Mouse (Mus musculus) ES-Bruce4 (cell line): Measurements from ENCODE around the gene Myo18b. TPM values are rescaled to one million over a fixed set of nuclear protein-coding genes. Genes with fewer than 3 reads are reported as not detected.

Source experiments
- H3K27ac ChIP-seq: 2 replicates; pipeline ENCODE4 v1.5.1; 2012; ENCODE audit warnings: low read length, inconsistent platforms; ENCODE audit not compliant: insufficient read depth
- H3K27me3 ChIP-seq: 2 replicates; pipeline ENCODE4 v1.6.1; 2012; ENCODE audit warnings: mild to moderate bottlenecking, low read length, inconsistent platforms; ENCODE audit not compliant: control insufficient read depth, poor library complexity, insufficient read depth, severe bottlenecking
- H3K36me3 ChIP-seq: 2 replicates; pipeline ENCODE4 v1.6.1; 2012; ENCODE audit warnings: inconsistent platforms, mild to moderate bottlenecking, low read length, moderate library complexity; ENCODE audit not compliant: control insufficient read depth, poor library complexity, insufficient read depth, severe bottlenecking
- H3K4me1 ChIP-seq: one replicate; pipeline ENCODE4 v1.8.1; 2011; ENCODE audit warnings: low read length; ENCODE audit not compliant: control insufficient read depth, insufficient read depth
- H3K4me3 ChIP-seq: 2 replicates; pipeline ENCODE4 v1.5.1; 2011; ENCODE audit warnings: low read depth, mild to moderate bottlenecking, low read length
- H3K9ac ChIP-seq: 2 replicates; pipeline ENCODE4 v1.6.1; 2012; ENCODE audit warnings: low read depth, mild to moderate bottlenecking, inconsistent platforms; ENCODE audit not compliant: poor library complexity, severe bottlenecking
- H3K9me3 ChIP-seq: replicated peaks from 2 replicates; pipeline ENCODE4 v1.6.1; 2012; ENCODE audit warnings: mild to moderate bottlenecking, low read length, inconsistent platforms; ENCODE audit not compliant: control insufficient read depth, poor library complexity, insufficient read depth, severe bottlenecking
- CTCF ChIP-seq: IDR thresholded peaks from one replicate; pipeline ENCODE4 v1.8.1; 2011; ENCODE audit warnings: low read depth, low read length
- EP300 ChIP-seq: IDR thresholded peaks from 2 replicates; pipeline ENCODE4 v1.6.1; 2011; ENCODE audit warnings: low read depth, low read length; ENCODE audit not compliant: insufficient read depth
- POLR2A ChIP-seq: IDR thresholded peaks from one replicate; pipeline ENCODE4 v1.8.1; 2011; ENCODE audit warnings: low read length; ENCODE audit not compliant: insufficient read depth
- polyA plus RNA-seq: library from polyadenylated mRNA; stranded (reverse); fragments of >200 nt; gene quantifications from 2 replicates; pipeline ENCODE4 v1.2.4, GENCODE M21; 2011; ENCODE audit warnings: low read depth; ENCODE audit not compliant: missing spikeins, insufficient read depth, insufficient read length

Gene Myo18b
- polyA plus RNA-seq, 1 experiment: 0.69 TPM

GRCm38 (mm10) chr5:112660924-112661431 lies 235.2 kb downstream of the Myo18b start:
- H3K27ac ChIP-seq: no peak overlapping the region
- no peaks in the 10 kb centered on the region for H3K36me3 ChIP-seq
- peak overlapping the region; percentile 44 for H3K4me3 ChIP-seq
- peak; percentile 32 for TF ChIP-seq CTCF
- TF ChIP-seq POLR2A: no peak
- no peaks in the 10 kb centered on the region for H3K9me3 ChIP-seq
- no peak overlapping the region for H3K9ac ChIP-seq
- H3K27me3 ChIP-seq: no peaks in the 10 kb centered on the region
- no peaks in the 10 kb centered on the region for H3K4me1 ChIP-seq

- no peaks in the 10 kb centered on the region for H3K4me1 ChIP-seq
- H3K27ac ChIP-seq: no peak overlapping the region
- H3K36me3 ChIP-seq: no peaks in the 10 kb centered on the region
- H3K9ac ChIP-seq: no peak overlapping the region
- no peak overlapping the region for H3K4me3 ChIP-seq
- no peaks in the 10 kb centered on the region for H3K9me3 ChIP-seq
- H3K27me3 ChIP-seq: no peaks in the 10 kb centered on the region
- TF ChIP-seq POLR2A (no peak), CTCF (no peak), EP300 (no peak)
Observed at GRCm38 (mm10) chr5:112659295-112659694, 236.9 kb downstream of the Myo18b start.

- H3K9ac ChIP-seq: no peak overlapping the region
- H3K4me1 ChIP-seq: no peaks in the 10 kb centered on the region
- H3K36me3 ChIP-seq: no peaks in the 10 kb centered on the region
- no peaks in the 10 kb centered on the region for H3K9me3 ChIP-seq
- no peaks in the 10 kb centered on the region for H3K27me3 ChIP-seq
- H3K27ac ChIP-seq: no peak overlapping the region
- H3K4me3 ChIP-seq: no peak overlapping the region
- TF ChIP-seq CTCF (no peak), EP300 (no peak), POLR2A (no peak)
Observed at GRCm38 (mm10) chr5:112656811-112657210, 239.4 kb downstream of the Myo18b start.

- no peak overlapping the region for H3K9ac ChIP-seq
- no peak for TF ChIP-seq EP300
- no peak for TF ChIP-seq POLR2A
- no peak for TF ChIP-seq CTCF
- no peaks in the 10 kb centered on the region for H3K9me3 ChIP-seq
- H3K4me3 ChIP-seq: no peak overlapping the region
- no peaks in the 10 kb centered on the region for H3K27me3 ChIP-seq
- no peak overlapping the region for H3K27ac ChIP-seq
- H3K36me3 ChIP-seq: no peaks in the 10 kb centered on the region
- H3K4me1 ChIP-seq: no peaks in the 10 kb centered on the region
Observed at GRCm38 (mm10) chr5:112655986-112656541, 240.1 kb downstream of the Myo18b start.

- H3K4me1 ChIP-seq: no peaks in the 10 kb centered on the region
- H3K27me3 ChIP-seq: no peaks in the 10 kb centered on the region
- no peaks in the 10 kb centered on the region for H3K36me3 ChIP-seq
- no peak overlapping the region for H3K27ac ChIP-seq
- H3K9me3 ChIP-seq: no peaks in the 10 kb centered on the region
- no peak overlapping the region for H3K4me3 ChIP-seq
- no peak for TF ChIP-seq EP300
- TF ChIP-seq CTCF: no peak
- TF ChIP-seq POLR2A: no peak
- H3K9ac ChIP-seq: no peak overlapping the region
Observed at GRCm38 (mm10) chr5:112655529-112655928, 240.6 kb downstream of the Myo18b start.

GRCm38 (mm10) chr5:112652036-112652435 lies 244.1 kb downstream of the Myo18b start:
- H3K27ac ChIP-seq: no peak overlapping the region
- H3K27me3 ChIP-seq: no peaks in the 10 kb centered on the region
- TF ChIP-seq CTCF (no peak), POLR2A (no peak), EP300 (no peak)
- no peaks in the 10 kb centered on the region for H3K9me3 ChIP-seq
- no peaks in the 10 kb centered on the region for H3K4me1 ChIP-seq
- no peak overlapping the region for H3K9ac ChIP-seq
- H3K4me3 ChIP-seq: no peak overlapping the region
- H3K36me3 ChIP-seq: no peaks in the 10 kb centered on the region
